Mouse (Mus musculus): Measurements from ENCODE around the gene Zfhx3. TPM values are rescaled to one million over a fixed set of nuclear protein-coding genes. Genes with fewer than 3 reads are reported as not detected.

Gene Zfhx3
- total and polyA plus RNA-seq, 2 experiments from 2014 or later = 9.6 to 13.8 TPM

GRCm38 (mm10) chr8:108926106-108926505 lies 983.7 kb downstream of the Zfhx3 start:
- no peak overlapping the region for H3K9ac ChIP-seq
- 75% methylated on average over 11 of the region's 11 CpGs for WGBS
- no peak for TF ChIP-seq CTCF (IDR thresholded peaks at IDR 0.05; ENCODE audit: low read depth)
- H3K9me3 ChIP-seq (ENCODE audit: low read length) = no peaks in the 10 kb centered on the region
- DNase-seq (no peak), ATAC-seq (no peak)
- H3K4me2 ChIP-seq (ENCODE audit: low read depth) = no peak overlapping the region
- no peak overlapping the region for H3K27ac ChIP-seq (ENCODE audit: low read depth, low read length)
- H3K36me3 ChIP-seq (ENCODE audit: insufficient read depth) = no peaks in the 10 kb centered on the region
- no peaks in the 10 kb centered on the region for H3K27me3 ChIP-seq (ENCODE audit: insufficient read depth, low read length)
- no peaks in the 10 kb centered on the region for H3K4me1 ChIP-seq (ENCODE audit: insufficient read depth)
- no peak overlapping the region for H3K4me3 ChIP-seq (ENCODE audit: low read depth, low read length)

GRCm38 (mm10) chr8:108930635-108931034 lies 988.2 kb downstream of the Zfhx3 start:
- Histone ChIP-seq H3K27me3 (ENCODE audit: insufficient read depth, low read length) (no peaks in the 10 kb centered on the region), H3K27ac (ENCODE audit: low read depth, low read length) (no peak overlapping the region), H3K36me3 (ENCODE audit: insufficient read depth) (no peaks in the 10 kb centered on the region), H3K4me1 (ENCODE audit: insufficient read depth) (0 out of 2 replicates have a peak, but pooled peaks cover 4% of the 10 kb centered on the region), H3K4me3 (ENCODE audit: low read depth, low read length) (no peak overlapping the region), H3K4me2 (ENCODE audit: low read depth) (no peak overlapping the region), H3K9ac (no peak overlapping the region), H3K9me3 (ENCODE audit: low read length) (no peaks in the 10 kb centered on the region)
- ATAC-seq (no peak), DNase-seq (no peak)
- TF ChIP-seq CTCF (IDR thresholded peaks at IDR 0.05; ENCODE audit: low read depth) = no peak
- WGBS = 84% methylated on average over 5 of the region's 5 CpGs

DNA sequence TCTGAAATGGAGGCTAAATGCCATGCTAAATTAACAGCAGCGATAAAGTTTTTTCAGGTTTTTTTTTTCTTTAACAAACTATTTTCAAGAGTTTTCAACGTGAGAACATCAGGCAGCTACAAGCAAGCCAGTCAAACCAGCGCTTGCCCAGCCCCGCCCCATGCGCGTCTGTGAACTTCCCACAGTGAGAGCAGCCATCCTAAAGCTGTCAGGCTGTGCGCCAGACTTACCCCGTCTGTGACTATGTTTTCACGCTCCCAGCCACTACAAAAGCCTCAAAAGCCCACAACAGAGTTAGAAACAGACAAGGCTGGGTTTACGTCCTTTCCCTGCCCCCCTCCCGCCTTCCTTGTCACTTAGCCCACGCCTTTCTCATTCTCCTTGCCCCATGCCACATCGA lies 989.4 kb downstream of the Zfhx3 start:
- WGBS = 23% methylated on average over 13 of the region's 13 CpGs
- Histone ChIP-seq H3K27me3 (ENCODE audit: insufficient read depth, low read length) (no peaks in the 10 kb centered on the region), H3K4me3 (ENCODE audit: low read depth, low read length) (no peak overlapping the region), H3K9me3 (ENCODE audit: low read length) (no peaks in the 10 kb centered on the region), H3K27ac (ENCODE audit: low read depth, low read length) (no peak overlapping the region), H3K9ac (peak overlapping the region; percentile 25; the same call in 1 of the 2 replicates), H3K36me3 (ENCODE audit: insufficient read depth) (no peaks in the 10 kb centered on the region), H3K4me1 (ENCODE audit: insufficient read depth) (0 out of 2 replicates have a peak, but pooled peaks cover 7% of the 10 kb centered on the region), H3K4me2 (ENCODE audit: low read depth) (peak overlapping the region; percentile 15; the same call in 1 of the 2 replicates)
- peak; percentile 75 for DNase-seq
- peak; percentile 88 for ATAC-seq
- TF ChIP-seq CTCF (IDR thresholded peaks at IDR 0.05; ENCODE audit: low read depth) = no peak

DNA sequence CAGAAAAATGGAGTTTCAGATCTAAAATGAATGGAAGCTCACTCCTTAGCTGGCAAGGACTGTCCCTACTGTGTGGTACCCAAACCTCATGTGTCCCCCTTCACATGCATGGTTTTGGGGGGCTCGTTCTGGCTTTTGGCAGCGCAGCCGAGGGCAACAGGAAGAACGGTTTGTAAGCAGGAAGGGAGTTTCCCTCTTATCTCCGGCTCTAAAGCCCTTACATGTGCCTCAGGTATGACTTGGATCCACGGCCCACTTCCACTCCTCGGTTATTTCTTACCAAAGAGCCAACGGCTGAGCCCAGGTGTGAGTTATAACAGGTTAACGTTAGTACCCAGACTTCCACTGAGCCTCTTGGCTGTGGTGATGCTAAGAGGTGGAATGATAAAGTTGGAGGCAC lies 990.3 kb downstream of the Zfhx3 start:
- Histone ChIP-seq H3K27me3 (ENCODE audit: insufficient read depth, low read length) (no peaks in the 10 kb centered on the region), H3K27ac (ENCODE audit: low read depth, low read length) (no peak overlapping the region), H3K4me2 (ENCODE audit: low read depth) (no peak overlapping the region), H3K4me1 (ENCODE audit: insufficient read depth) (peaks cover 14% of the 10 kb centered on the region; the same call in 1 of the 2 replicates), H3K9me3 (ENCODE audit: low read length) (no peaks in the 10 kb centered on the region), H3K9ac (no peak overlapping the region), H3K36me3 (ENCODE audit: insufficient read depth) (no peaks in the 10 kb centered on the region), H3K4me3 (ENCODE audit: low read depth, low read length) (no peak overlapping the region)
- 81% methylated on average over 9 of the region's 9 CpGs for WGBS
- no peak for TF ChIP-seq CTCF (IDR thresholded peaks at IDR 0.05; ENCODE audit: low read depth)
- no peak for DNase-seq
- no peak for ATAC-seq

- Histone ChIP-seq H3K36me3 (ENCODE audit: insufficient read depth) (no peaks in the 10 kb centered on the region), H3K27ac (ENCODE audit: low read depth, low read length) (0 out of 2 replicates have a peak overlapping the region, but pooled peaks have one; percentile 45), H3K4me1 (ENCODE audit: insufficient read depth) (peaks cover 14% of the 10 kb centered on the region; the same call in 1 of the 2 replicates), H3K9me3 (ENCODE audit: low read length) (no peaks in the 10 kb centered on the region), H3K27me3 (ENCODE audit: insufficient read depth, low read length) (no peaks in the 10 kb centered on the region), H3K9ac (no peak overlapping the region), H3K4me2 (ENCODE audit: low read depth) (no peak overlapping the region), H3K4me3 (ENCODE audit: low read depth, low read length) (no peak overlapping the region)
- DNase-seq (no peak), ATAC-seq (no peak)
- 48% methylated on average over 18 of the region's 18 CpGs for WGBS
- TF ChIP-seq CTCF (IDR thresholded peaks at IDR 0.05; ENCODE audit: low read depth) = no peak
These were observed 993.6 kb downstream of the Zfhx3 start for GRCm38 (mm10) chr8:108935834-108936694.

- ATAC-seq (peak; percentile 72; the same call in 1 of the 2 replicates), DNase-seq (peak; percentile 61)
- H3K9me3 ChIP-seq (ENCODE audit: low read length) = no peaks in the 10 kb centered on the region
- peaks cover 14% of the 10 kb centered on the region; the same call in 1 of the 2 replicates for H3K4me1 ChIP-seq (ENCODE audit: insufficient read depth)
- no peak overlapping the region for H3K4me2 ChIP-seq (ENCODE audit: low read depth)
- no peaks in the 10 kb centered on the region for H3K27me3 ChIP-seq (ENCODE audit: insufficient read depth, low read length)
- H3K36me3 ChIP-seq (ENCODE audit: insufficient read depth) = no peaks in the 10 kb centered on the region; the same call in 1 of the 2 replicates
- WGBS = 31% methylated on average over 19 of the region's 19 CpGs
- H3K4me3 ChIP-seq (ENCODE audit: low read depth, low read length) = no peak overlapping the region
- H3K27ac ChIP-seq (ENCODE audit: low read depth, low read length) = 0 out of 2 replicates have a peak overlapping the region, but pooled peaks have one; percentile 50
- no peak overlapping the region for H3K9ac ChIP-seq
- TF ChIP-seq CTCF (IDR thresholded peaks at IDR 0.05; ENCODE audit: low read depth) = no peak
These were observed 994.4 kb downstream of the Zfhx3 start for GRCm38 (mm10) chr8:108936695-108937448.
